Mouse (Mus musculus) intestine, embryonic 16.5 days (tissue): ENCODE results near the gene Tatdn3. TPM values are rescaled to one million over a fixed set of nuclear protein-coding genes. Genes with fewer than 3 reads are reported as not detected.
A peak's percentile ranks its signal among the peaks of the same experiment; 100 is the strongest.

Experiments used
- ATAC-seq: fragments of 200-750 bp; cut with Nextera tagmentation; 2 replicates; pipeline ENCODE4 v1.8.0; 2017; ENCODE audit warnings: moderate TSS enrichment, moderate library complexity
- H3K27ac ChIP-seq: fragments of 300-500 bp; sonication (generic); 2 replicates; pipeline ENCODE4 v1.5.1; 2014; ENCODE audit warnings: mild to moderate bottlenecking, low read length
- H3K27me3 ChIP-seq: fragments of 300-500 bp; sonication (generic); replicated peaks from 2 replicates; pipeline ENCODE4 v1.6.1; 2014; ENCODE audit warnings: low read length, control low read depth, mixed read lengths; ENCODE audit not compliant: control insufficient read depth, insufficient read depth
- H3K36me3 ChIP-seq: fragments of 300-500 bp; sonication (generic); 2 replicates; pipeline ENCODE4 v1.6.1; 2014; ENCODE audit warnings: low read length, control low read depth; ENCODE audit not compliant: control insufficient read depth, insufficient read depth
- H3K4me1 ChIP-seq: fragments of 300-500 bp; sonication (generic); 2 replicates; pipeline ENCODE4 v1.6.1; 2014; ENCODE audit warnings: low read length, control low read depth, mixed read lengths; ENCODE audit not compliant: control insufficient read depth, insufficient read depth
- H3K4me2 ChIP-seq: fragments of 300-500 bp; sonication (generic); 2 replicates; pipeline ENCODE4 v1.6.1; 2014; ENCODE audit warnings: low read depth, low read length, control low read depth
- H3K4me3 ChIP-seq: fragments of 300-500 bp; sonication (generic); 2 replicates; pipeline ENCODE4 v1.5.1; 2014; ENCODE audit warnings: mild to moderate bottlenecking, low read length
- H3K9ac ChIP-seq: fragments of 300-500 bp; sonication (generic); 2 replicates; pipeline ENCODE4 v1.6.1; 2014; ENCODE audit warnings: low read depth, low read length
- H3K9me3 ChIP-seq: fragments of 300-500 bp; sonication (generic); 2 replicates; pipeline ENCODE4 v1.6.1; 2016; ENCODE audit warnings: low read length, control low read depth; ENCODE audit not compliant: control insufficient read depth
- WGBS: fragments of 180-500 bp; shearing (Covaris S2); extraction: QIAGEN DNeasy Blood & Tissue Kit; methylation state at CpG from one replicate; pipeline ENCODE4 v1.1.7; 2014; 5-methylcytosine and 5-hydroxymethylcytosine counted together
- polyA plus RNA-seq: library from polyadenylated mRNA; unstranded; fragments of >200 nt; fragmentation: Nextera tagmentation; extraction: Ambion mirVana; gene quantifications from 2 replicates; pipeline ENCODE4 v1.2.1, GENCODE M21; 2015

The Tatdn3 gene
- polyA plus RNA-seq, 1 experiment from 2014 or later = 13.4 TPM

DNA sequence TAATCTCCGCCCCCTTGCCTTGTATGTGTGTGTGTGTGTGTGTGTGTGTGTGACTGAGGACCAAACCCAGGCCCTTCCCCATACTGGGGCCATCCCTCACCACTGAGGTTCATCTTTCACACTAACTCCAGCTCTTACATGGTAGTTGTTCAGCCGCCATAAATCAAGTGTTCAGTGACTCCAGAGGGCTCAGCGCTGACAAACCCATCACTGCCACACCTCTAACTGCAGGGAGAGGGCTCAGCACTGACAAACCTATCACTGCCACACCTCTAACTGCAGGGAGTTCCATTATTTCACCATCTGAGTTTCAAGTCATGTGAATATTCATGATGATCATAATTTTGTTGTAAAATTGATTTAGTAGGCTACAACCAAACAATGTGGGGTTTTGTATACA, 9.2 kb downstream of the Tatdn3 start:
- peak; percentile 62; the same call in 1 of the 2 replicates for ATAC-seq
- no peak overlapping the region for H3K4me2 ChIP-seq
- WGBS = 71% methylated on average over 3 of the region's 3 CpGs
- H3K27me3 ChIP-seq = no peaks in the 10 kb centered on the region
- no peaks in the 10 kb centered on the region for H3K9me3 ChIP-seq
- H3K27ac ChIP-seq = no peak overlapping the region
- H3K9ac ChIP-seq = no peak overlapping the region
- no peaks in the 10 kb centered on the region for H3K4me1 ChIP-seq
- H3K36me3 ChIP-seq = no peaks in the 10 kb centered on the region
- no peak overlapping the region for H3K4me3 ChIP-seq

DNA sequence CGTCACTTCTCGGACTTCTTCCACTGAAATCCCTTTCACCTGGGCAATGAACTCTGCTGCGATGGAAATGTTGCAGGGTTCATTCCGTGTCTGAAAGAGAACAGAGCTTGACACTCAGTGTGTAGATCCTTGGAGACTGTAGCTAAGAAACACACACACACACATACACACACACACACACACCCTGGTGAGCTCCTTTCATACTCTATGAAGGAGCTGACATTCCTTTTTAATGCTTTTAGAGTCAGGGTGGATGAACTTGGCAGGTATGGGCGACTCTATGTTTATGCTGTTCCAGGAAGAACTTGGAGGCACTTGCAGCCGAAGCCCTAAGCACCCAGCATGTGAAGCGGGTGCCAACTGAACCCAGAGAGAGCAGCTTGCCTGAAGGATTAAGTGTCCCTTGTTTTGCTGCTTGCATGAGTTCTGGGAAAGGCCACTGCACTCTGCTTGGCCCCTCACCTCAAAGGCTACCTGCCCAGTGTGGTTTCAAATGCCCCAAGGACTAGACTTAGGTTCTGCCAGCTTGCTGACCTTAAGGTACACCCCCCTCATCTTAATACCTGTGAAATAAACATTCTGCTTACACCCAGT, 16.4 kb downstream of the Tatdn3 start:
- Histone ChIP-seq H3K4me3 (no peak overlapping the region), H3K9ac (no peak overlapping the region), H3K4me2 (no peak overlapping the region), H3K9me3 (no peaks in the 10 kb centered on the region), H3K27ac (no peak overlapping the region), H3K4me1 (no peaks in the 10 kb centered on the region), H3K36me3 (no peaks in the 10 kb centered on the region), H3K27me3 (no peaks in the 10 kb centered on the region)
- ATAC-seq = no peak
- 73% methylated on average over 7 of the region's 7 CpGs for WGBS

DNA sequence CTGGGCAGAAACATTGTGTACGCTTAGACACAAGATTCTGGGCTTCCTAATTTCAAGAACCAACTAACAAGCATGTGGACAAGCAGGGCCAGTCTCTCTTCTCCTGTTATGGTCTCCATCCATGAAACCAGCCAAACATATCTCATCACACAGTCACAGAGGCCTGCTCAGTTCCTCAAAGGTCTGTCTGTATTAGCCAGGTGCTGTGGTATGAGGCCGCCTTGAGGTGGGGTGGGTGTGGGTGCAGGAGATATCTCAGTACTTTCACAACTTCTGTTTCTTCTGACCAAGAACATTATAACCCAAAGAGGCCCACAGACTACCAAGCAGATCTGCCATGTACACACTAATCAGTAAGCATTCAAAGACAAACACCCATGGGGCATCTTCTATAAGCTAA, 17.5 kb downstream of the Tatdn3 start:
- no peaks in the 10 kb centered on the region for H3K36me3 ChIP-seq
- no peak for ATAC-seq
- no peak overlapping the region for H3K9ac ChIP-seq
- H3K27ac ChIP-seq = no peak overlapping the region
- no peaks in the 10 kb centered on the region for H3K9me3 ChIP-seq
- H3K4me2 ChIP-seq = no peak overlapping the region
- no peak overlapping the region for H3K4me3 ChIP-seq
- H3K27me3 ChIP-seq = no peaks in the 10 kb centered on the region
- no peaks in the 10 kb centered on the region for H3K4me1 ChIP-seq
- 89% methylated on average over 2 of the region's 2 CpGs for WGBS

DNA sequence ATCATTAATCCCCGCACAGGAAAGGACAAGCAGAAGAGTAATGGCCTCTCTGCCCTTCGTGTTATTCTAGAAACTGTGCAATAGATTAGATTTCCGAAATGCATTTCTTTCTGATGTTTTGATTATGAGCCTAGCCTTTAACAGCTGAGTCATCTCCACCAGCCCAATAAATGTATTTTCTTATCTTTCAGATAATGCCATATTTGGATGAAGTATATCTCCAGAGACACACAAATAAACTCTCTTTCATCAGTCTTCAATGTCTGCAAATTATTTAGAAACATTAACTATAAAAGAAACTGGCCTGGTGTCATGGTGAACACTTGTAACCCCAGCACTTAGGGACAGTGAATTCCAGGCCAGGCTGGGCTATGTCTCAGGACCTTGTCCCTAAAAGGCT, 20.0 kb downstream of the Tatdn3 start:
- no peaks in the 10 kb centered on the region for H3K27me3 ChIP-seq
- H3K4me1 ChIP-seq = no peaks in the 10 kb centered on the region
- H3K9me3 ChIP-seq = no peaks in the 10 kb centered on the region
- no peak overlapping the region for H3K4me3 ChIP-seq
- no peak overlapping the region for H3K27ac ChIP-seq
- H3K4me2 ChIP-seq = no peak overlapping the region
- 67% methylated on average over 3 of the region's 3 CpGs for WGBS
- no peaks in the 10 kb centered on the region for H3K36me3 ChIP-seq
- no peak overlapping the region for H3K9ac ChIP-seq
- no peak for ATAC-seq

DNA sequence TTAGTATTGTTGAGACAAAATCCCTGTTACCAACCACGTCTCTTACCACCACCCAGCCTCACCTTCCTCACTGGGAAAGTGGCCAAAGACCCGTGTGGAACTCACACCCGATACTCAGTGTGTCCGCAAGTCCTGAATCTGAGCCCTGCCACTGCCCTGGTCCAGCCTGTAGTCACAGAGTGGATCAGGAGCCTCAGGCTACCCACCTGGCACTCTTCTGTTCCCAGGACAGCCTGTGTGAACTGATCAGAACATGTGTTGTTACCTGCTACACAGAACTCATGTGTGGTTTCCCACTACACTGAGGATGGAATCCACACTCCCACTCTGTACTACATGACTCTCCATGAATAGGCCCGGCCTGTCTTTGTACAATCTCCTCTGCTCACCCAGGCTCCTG, 20.6 kb downstream of the Tatdn3 start:
- H3K9me3 ChIP-seq = no peaks in the 10 kb centered on the region
- H3K27me3 ChIP-seq = no peaks in the 10 kb centered on the region
- H3K4me1 ChIP-seq = no peaks in the 10 kb centered on the region
- WGBS = 82% methylated on average over 5 of the region's 5 CpGs
- no peak overlapping the region for H3K4me3 ChIP-seq
- no peak overlapping the region for H3K9ac ChIP-seq
- H3K4me2 ChIP-seq = no peak overlapping the region
- H3K27ac ChIP-seq = no peak overlapping the region
- H3K36me3 ChIP-seq = no peaks in the 10 kb centered on the region
- ATAC-seq = no peak

DNA sequence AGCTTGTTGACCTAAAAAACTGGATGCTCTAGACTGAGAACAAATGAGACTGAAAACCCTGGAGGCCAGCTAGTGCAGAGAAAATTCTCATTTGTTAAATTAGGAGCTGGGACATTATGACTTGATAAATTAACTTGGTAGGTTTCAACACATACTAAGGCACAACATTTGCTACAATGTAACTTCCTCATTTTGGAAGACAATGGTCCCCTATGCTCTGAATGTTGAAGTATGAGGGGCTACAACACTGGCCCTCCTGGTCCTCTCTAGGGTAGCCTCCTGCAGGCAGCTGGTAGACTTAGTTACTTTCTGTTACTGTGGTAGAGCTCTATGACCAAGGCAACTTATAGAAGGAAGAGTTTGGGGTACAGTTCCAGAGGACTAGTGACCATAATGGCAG, 21.4 kb downstream of the Tatdn3 start:
- Histone ChIP-seq H3K36me3 (no peaks in the 10 kb centered on the region), H3K9ac (no peak overlapping the region), H3K27me3 (no peaks in the 10 kb centered on the region), H3K9me3 (no peaks in the 10 kb centered on the region), H3K27ac (no peak overlapping the region), H3K4me2 (no peak overlapping the region), H3K4me3 (no peak overlapping the region), H3K4me1 (no peaks in the 10 kb centered on the region)
- no peak for ATAC-seq

DNA sequence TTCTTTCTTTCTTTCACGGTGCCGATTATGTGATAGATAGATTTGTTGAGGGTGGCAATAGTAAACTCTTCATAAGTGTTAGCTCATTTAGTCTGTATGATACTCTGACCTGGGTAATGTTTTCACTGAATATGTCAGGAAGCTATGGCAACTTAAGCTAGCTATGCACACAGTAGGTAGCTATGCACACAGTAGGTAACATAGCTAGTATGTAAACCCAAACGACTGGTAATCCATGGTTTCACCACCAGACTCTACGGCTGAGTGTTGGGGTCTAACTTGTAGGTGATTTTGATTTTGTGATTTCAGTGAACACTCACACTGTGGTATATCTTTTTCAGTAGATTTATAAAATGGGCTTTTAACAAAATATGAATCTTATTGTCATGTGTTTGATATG, 24.7 kb downstream of the Tatdn3 start:
- H3K36me3 ChIP-seq = no peaks in the 10 kb centered on the region
- H3K4me2 ChIP-seq = no peak overlapping the region
- no peaks in the 10 kb centered on the region for H3K27me3 ChIP-seq
- ATAC-seq = no peak
- H3K9me3 ChIP-seq = no peaks in the 10 kb centered on the region
- no peak overlapping the region for H3K27ac ChIP-seq
- H3K4me1 ChIP-seq = no peaks in the 10 kb centered on the region
- no peak overlapping the region for H3K4me3 ChIP-seq
- H3K9ac ChIP-seq = no peak overlapping the region
- 86% methylated on average over 4 of the region's 4 CpGs for WGBS

DNA sequence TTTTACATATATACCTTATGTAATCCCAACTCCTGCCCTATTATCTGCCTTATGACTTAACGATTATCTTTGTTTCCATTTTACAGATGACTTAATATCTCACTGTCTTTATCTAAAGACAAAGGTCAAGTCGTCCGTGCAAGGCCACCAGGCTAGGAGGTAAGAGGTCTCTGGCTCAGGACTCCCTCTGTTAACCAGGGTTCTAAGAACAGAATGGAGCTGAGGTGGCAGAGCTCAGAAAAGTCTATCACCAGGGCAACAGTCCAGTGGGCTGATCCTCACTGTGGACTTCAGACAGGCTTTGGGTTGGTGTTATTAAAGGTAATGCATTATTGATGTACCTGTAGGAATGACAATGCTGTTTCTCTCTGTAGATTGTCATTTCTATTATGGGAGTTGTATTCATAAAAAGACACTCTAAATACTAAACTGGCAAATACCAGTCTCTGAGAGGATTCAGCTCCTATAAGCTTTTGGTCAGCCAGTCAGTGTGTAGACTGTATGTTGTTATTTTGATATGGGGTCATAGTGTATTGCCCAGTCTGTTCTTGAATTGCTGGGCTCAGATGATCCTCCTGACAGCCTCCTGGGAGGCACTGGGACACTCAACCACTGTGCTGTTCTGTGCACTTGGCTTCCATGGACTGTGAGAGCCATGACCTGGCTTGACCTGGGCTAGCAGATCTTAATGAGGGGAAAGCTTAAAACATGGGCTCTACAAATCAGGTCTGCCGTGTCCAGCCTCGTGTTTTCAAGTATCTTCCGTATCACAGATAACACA, 26.0 kb downstream of the Tatdn3 start, which contains the start of gene Spata45:
TSS of gene Spata45 (plus strand) at position 86 of the 781 bp plus-strand sequence.
- Histone ChIP-seq H3K9ac (no peak within 1 kb of the TSS), H3K9me3 (no peaks in the 10 kb centered on the region), H3K4me2 (no peak within 1 kb of the TSS), H3K36me3 (no peaks in the 10 kb centered on the region), H3K4me1 (no peaks in the 10 kb centered on the region), H3K27ac (peak within 1 kb of the TSS; percentile 59; the same call in 1 of the 2 replicates), H3K4me3 (no peak within 1 kb of the TSS), H3K27me3 (no peaks in the 10 kb centered on the region)
- WGBS = 66% methylated on average over 6 of the region's 6 CpGs
- peak; percentile 97 for ATAC-seq

DNA sequence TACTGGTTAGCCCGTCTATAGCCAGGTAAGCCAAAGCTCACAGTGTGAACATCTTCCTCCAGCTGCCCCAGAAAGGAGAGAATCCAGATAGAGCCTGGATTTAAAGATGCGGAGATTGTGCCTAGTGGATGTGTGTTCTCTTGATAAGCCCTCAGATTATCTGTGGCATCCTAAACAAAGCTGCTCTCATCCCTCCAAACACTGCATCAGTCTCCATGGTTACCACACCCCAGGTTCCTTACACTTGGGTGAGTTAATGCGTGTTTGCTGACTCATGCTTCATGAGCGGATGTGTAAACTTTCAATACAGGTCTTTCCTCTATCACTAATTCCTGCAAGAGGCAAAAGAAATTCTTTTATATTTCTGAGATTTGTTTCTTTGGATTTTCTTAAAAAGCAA, 27.1 kb downstream of the Tatdn3 start:
- WGBS = 38% methylated on average over 4 of the region's 4 CpGs
- Histone ChIP-seq H3K27ac (no peak overlapping the region), H3K4me3 (no peak overlapping the region), H3K4me2 (no peak overlapping the region), H3K27me3 (no peaks in the 10 kb centered on the region), H3K36me3 (no peaks in the 10 kb centered on the region), H3K9me3 (no peaks in the 10 kb centered on the region), H3K9ac (no peak overlapping the region), H3K4me1 (no peaks in the 10 kb centered on the region)
- ATAC-seq = no peak
